Mouse (Mus musculus): ENCODE measurements around the gene Fgfr2. TPM values are rescaled to one million over a fixed set of nuclear protein-coding genes. Genes with fewer than 3 reads are reported as not detected.

The Fgfr2 gene
- polyA plus RNA-seq, 1 experiment = 3.0 TPM

- Histone ChIP-seq H3K27ac (ENCODE audit: control insufficient read depth, insufficient read depth, low read depth, low read length) (no peak overlapping the region), H3K4me1 (ENCODE audit: control insufficient read depth, insufficient read depth, low read length) (no peaks in the 10 kb centered on the region), H3K27me3 (ENCODE audit: control insufficient read depth, insufficient read depth, low read length) (no peaks in the 10 kb centered on the region), H3K36me3 (ENCODE audit: control insufficient read depth, insufficient read depth, low read length) (no peaks in the 10 kb centered on the region), H3K4me3 (ENCODE audit: control insufficient read depth, low read depth, low read length) (no peak overlapping the region)
- TF ChIP-seq CTCF (IDR thresholded peaks at IDR 0.05; ENCODE audit: control insufficient read depth, insufficient read depth, insufficient replicate concordance, low read depth, low read length) (no peak), POLR2A (IDR thresholded peaks at IDR 0.05; ENCODE audit: control insufficient read depth, low read depth, low read length) (no peak)
Observed at GRCm38 (mm10) chr7:131650277-131650676, 1472.9 kb downstream of the Fgfr2 start.

DNA sequence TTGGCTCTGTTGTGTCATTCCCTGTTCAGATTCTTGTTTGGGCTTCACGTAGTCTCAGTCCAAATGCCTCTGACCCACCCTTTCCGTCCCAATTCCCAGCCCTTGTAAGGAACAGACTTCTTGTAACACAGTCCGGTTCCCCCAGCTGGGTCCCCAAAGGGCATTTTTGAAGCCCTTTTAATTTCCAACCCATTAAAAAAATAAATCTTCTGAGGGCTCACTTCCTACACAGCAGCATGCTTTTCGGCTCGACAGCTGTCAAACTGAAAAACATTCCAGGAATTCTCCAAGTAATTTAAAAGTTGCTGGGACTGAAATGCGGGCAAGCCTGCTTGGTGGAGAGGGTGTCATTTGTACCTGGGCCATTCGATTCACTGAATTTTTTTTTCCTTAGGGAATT, 1474.9 kb downstream of the Fgfr2 start:
- no peaks in the 10 kb centered on the region for H3K36me3 ChIP-seq (ENCODE audit: control insufficient read depth, insufficient read depth, low read length)
- no peak overlapping the region for H3K4me3 ChIP-seq (ENCODE audit: control insufficient read depth, low read depth, low read length)
- peaks cover 3% of the 10 kb centered on the region; the same call in 1 of the 2 replicates for H3K4me1 ChIP-seq (ENCODE audit: control insufficient read depth, insufficient read depth, low read length)
- no peak overlapping the region for H3K27ac ChIP-seq (ENCODE audit: control insufficient read depth, insufficient read depth, low read depth, low read length)
- peaks cover 3% of the 10 kb centered on the region; the same call in 1 of the 2 replicates for H3K27me3 ChIP-seq (ENCODE audit: control insufficient read depth, insufficient read depth, low read length)
- TF ChIP-seq CTCF (IDR thresholded peaks at IDR 0.05; ENCODE audit: control insufficient read depth, insufficient read depth, insufficient replicate concordance, low read depth, low read length) = no peak
- TF ChIP-seq POLR2A (IDR thresholded peaks at IDR 0.05; ENCODE audit: control insufficient read depth, low read depth, low read length) = no peak

DNA sequence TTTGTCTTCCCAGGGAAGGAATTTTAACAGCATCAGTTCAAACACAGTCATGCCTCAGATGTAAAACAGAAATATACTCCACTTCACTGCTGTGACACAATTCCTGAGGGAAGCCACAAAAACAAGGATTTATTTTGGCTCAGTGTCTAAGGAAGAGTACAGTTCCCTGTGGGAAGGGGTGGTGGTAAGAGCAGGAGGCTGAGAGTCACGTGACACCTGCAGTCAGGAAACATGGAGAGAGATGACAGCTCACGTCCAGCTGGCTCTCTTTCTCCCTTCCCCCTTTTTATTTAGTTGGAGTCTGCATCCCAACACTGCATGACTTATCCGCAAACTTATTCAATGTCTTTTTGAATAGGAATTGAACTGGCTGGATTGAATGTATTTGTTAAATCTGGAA, 1475.6 kb downstream of the Fgfr2 start:
- H3K27me3 ChIP-seq (ENCODE audit: control insufficient read depth, insufficient read depth, low read length) = peaks cover 3% of the 10 kb centered on the region; the same call in 1 of the 2 replicates
- TF ChIP-seq POLR2A (IDR thresholded peaks at IDR 0.05; ENCODE audit: control insufficient read depth, low read depth, low read length) = no peak
- TF ChIP-seq CTCF (IDR thresholded peaks at IDR 0.05; ENCODE audit: control insufficient read depth, insufficient read depth, insufficient replicate concordance, low read depth, low read length) = no peak
- H3K36me3 ChIP-seq (ENCODE audit: control insufficient read depth, insufficient read depth, low read length) = no peaks in the 10 kb centered on the region
- H3K4me1 ChIP-seq (ENCODE audit: control insufficient read depth, insufficient read depth, low read length) = peaks cover 3% of the 10 kb centered on the region; the same call in 1 of the 2 replicates
- no peak overlapping the region for H3K27ac ChIP-seq (ENCODE audit: control insufficient read depth, insufficient read depth, low read depth, low read length)
- no peak overlapping the region for H3K4me3 ChIP-seq (ENCODE audit: control insufficient read depth, low read depth, low read length)

DNA sequence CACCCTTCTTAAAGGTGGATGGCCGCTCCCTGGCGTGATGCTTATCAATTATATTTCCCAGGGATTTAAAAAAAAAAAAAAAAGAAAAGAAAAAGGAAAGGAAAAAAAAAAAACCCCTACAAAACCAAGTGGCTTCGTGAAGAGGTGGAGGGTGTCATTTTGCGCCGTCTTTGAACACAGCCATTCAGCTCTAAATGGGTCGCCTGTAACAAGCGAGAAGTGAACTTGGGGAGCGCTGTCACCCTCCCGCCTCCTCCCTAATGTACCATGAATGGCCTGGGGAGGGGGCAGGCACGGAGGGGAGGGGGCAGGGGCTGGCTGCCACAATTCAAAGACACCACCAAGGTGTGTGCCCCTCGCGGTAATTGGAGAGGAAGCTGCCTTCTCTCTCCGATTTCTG, 1478.6 kb downstream of the Fgfr2 start:
- Histone ChIP-seq H3K27me3 (ENCODE audit: control insufficient read depth, insufficient read depth, low read length) (peaks cover 3% of the 10 kb centered on the region; the same call in 1 of the 2 replicates), H3K4me1 (ENCODE audit: control insufficient read depth, insufficient read depth, low read length) (peaks cover 3% of the 10 kb centered on the region; the same call in 1 of the 2 replicates)
- TF ChIP-seq POLR2A (IDR thresholded peaks at IDR 0.05; ENCODE audit: control insufficient read depth, low read depth, low read length) (no peak), CTCF (IDR thresholded peaks at IDR 0.05; ENCODE audit: control insufficient read depth, insufficient read depth, insufficient replicate concordance, low read depth, low read length) (no peak)

DNA sequence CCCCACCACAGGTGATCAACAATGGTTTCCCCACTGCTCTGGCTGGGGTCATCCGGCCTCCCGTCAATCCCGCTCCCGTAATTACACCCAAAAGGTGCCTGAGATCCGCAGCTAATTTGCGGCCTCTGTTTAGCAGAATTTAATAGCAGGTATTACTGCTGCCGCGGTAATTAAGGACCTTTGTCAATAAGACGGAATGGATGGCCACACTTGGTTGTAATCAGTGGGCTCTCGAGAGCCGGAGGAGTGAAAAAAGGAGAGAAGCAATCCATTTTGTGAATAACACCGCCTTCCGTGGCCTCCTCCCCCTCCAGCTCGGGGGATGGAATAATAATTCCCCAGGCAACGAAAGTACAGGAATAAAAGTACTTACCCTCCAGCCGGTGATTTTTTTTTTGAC, 1479.1 kb downstream of the Fgfr2 start:
- Histone ChIP-seq H3K36me3 (ENCODE audit: control insufficient read depth, insufficient read depth, low read length) (no peaks in the 10 kb centered on the region), H3K4me3 (ENCODE audit: control insufficient read depth, low read depth, low read length) (no peak overlapping the region), H3K27me3 (ENCODE audit: control insufficient read depth, insufficient read depth, low read length) (peaks cover 3% of the 10 kb centered on the region; the same call in 1 of the 2 replicates), H3K27ac (ENCODE audit: control insufficient read depth, insufficient read depth, low read depth, low read length) (no peak overlapping the region), H3K4me1 (ENCODE audit: control insufficient read depth, insufficient read depth, low read length) (peaks cover 3% of the 10 kb centered on the region; the same call in 1 of the 2 replicates)
- no peak for TF ChIP-seq CTCF (IDR thresholded peaks at IDR 0.05; ENCODE audit: control insufficient read depth, insufficient read depth, insufficient replicate concordance, low read depth, low read length)
- TF ChIP-seq POLR2A (IDR thresholded peaks at IDR 0.05; ENCODE audit: control insufficient read depth, low read depth, low read length) = no peak

More for the DNA sequence above, 1478.6 kb downstream of the Fgfr2 start:
- Histone ChIP-seq H3K36me3 (ENCODE audit: control insufficient read depth, insufficient read depth, low read length) (no peaks in the 10 kb centered on the region), H3K4me3 (ENCODE audit: control insufficient read depth, low read depth, low read length) (no peak overlapping the region), H3K27ac (ENCODE audit: control insufficient read depth, insufficient read depth, low read depth, low read length) (no peak overlapping the region)

DNA sequence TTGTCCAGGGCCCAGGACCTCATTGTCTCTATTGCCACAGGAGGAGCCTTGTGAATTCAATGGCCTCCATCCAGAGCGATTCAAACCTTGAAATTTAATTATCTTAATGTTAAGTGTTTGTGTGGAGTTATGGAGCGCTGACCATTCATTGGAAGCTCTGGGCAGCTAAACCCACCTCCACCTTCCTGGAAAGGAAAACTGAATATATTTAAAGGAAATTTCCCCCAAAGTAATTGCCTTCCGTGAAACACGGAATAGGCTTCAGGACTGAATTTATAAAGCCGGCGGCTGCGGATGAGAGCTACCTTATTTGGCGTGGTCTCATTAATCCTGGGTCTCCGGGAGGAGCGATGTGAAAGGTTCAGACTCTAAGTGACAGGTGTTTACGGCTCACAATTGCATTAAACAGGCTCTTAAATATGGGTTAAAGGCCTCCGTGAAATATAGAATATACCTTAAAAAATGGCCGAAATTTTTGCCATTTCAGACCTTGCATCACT, 1479.8 kb downstream of the Fgfr2 start:
- H3K4me3 ChIP-seq (ENCODE audit: control insufficient read depth, low read depth, low read length) = no peak overlapping the region

GRCm38 (mm10) chr7:131629562-131629961, 1493.6 kb downstream of the Fgfr2 start:
- no peaks in the 10 kb centered on the region for H3K36me3 ChIP-seq (ENCODE audit: control insufficient read depth, insufficient read depth, low read length)
- H3K27ac ChIP-seq (ENCODE audit: control insufficient read depth, insufficient read depth, low read depth, low read length) = no peak overlapping the region
- no peaks in the 10 kb centered on the region for H3K27me3 ChIP-seq (ENCODE audit: control insufficient read depth, insufficient read depth, low read length)
- H3K4me1 ChIP-seq (ENCODE audit: control insufficient read depth, insufficient read depth, low read length) = no peaks in the 10 kb centered on the region; the same call in 1 of the 2 replicates
- H3K4me3 ChIP-seq (ENCODE audit: control insufficient read depth, low read depth, low read length) = no peak overlapping the region
- TF ChIP-seq POLR2A (IDR thresholded peaks at IDR 0.05; ENCODE audit: control insufficient read depth, low read depth, low read length) (no peak), CTCF (IDR thresholded peaks at IDR 0.05; ENCODE audit: control insufficient read depth, insufficient read depth, insufficient replicate concordance, low read depth, low read length) (no peak)

More for the DNA sequence above, 1479.8 kb downstream of the Fgfr2 start:
- Histone ChIP-seq H3K27me3 (ENCODE audit: control insufficient read depth, insufficient read depth, low read length) (peaks cover 3% of the 10 kb centered on the region; the same call in 1 of the 2 replicates), H3K4me1 (ENCODE audit: control insufficient read depth, insufficient read depth, low read length) (peaks cover 3% of the 10 kb centered on the region; the same call in 1 of the 2 replicates), H3K27ac (ENCODE audit: control insufficient read depth, insufficient read depth, low read depth, low read length) (no peak overlapping the region), H3K36me3 (ENCODE audit: control insufficient read depth, insufficient read depth, low read length) (no peaks in the 10 kb centered on the region)
- TF ChIP-seq CTCF (IDR thresholded peaks at IDR 0.05; ENCODE audit: control insufficient read depth, insufficient read depth, insufficient replicate concordance, low read depth, low read length) = no peak
- TF ChIP-seq POLR2A (IDR thresholded peaks at IDR 0.05; ENCODE audit: control insufficient read depth, low read depth, low read length) = no peak
